Mouse (Mus musculus): ENCODE measurements around the gene Rps21. TPM values are rescaled to one million over a fixed set of nuclear protein-coding genes. Genes with fewer than 3 reads are reported as not detected.
"Not testable (repeated sequence)": the region's sequence is repeated elsewhere in the genome, so short reads cannot be mapped to it uniquely, and the experiment has no call there.

Rps21 gene
- total RNA-seq, 2 experiments from 2014 or later: 617 to 738 TPM

DNA sequence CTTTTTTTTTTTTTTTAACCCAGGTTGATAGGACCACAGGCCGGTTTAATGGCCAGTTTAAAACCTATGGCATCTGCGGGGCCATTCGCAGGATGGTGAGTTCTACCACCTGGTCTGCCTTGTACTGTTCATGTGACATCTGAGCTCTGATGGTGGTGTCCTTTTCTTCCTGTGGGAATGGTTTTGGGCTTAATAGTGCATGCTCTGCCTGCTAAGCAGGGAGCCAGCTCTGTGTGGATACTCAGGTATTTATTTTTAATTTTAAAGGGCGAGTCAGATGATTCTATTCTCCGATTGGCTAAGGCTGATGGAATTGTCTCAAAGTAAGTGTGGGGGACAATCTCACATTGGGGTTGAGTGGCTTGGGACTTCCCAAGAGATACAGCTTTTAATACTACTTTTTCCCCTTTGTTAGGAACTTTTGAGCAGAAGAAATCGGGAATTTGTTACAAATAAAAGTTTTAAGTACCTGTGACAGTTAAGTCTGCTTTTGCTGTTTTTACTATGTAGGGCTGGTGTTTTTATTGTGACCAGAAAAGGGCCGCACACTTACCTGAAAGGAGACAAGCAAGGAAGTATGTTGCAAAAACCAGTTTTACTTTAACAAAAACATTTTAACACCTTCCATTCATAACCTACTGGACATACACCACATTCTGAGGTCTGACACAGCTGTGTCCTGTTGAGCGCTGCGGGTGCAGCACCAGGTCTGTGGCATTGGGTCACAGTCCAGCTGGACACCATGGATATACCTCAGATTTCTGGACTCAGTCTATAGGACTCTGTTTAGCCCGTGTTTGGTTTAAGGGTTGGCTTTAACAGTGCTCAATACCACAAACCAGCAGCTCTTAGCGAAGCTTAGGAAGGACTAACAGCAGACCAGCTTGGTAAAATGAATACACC, 1.0 kb downstream of the Rps21 start:
- no peak for DNase-seq (ENCODE audit: extremely low spot score in 1 of 2, low spot score in 1 of 2)

DNA sequence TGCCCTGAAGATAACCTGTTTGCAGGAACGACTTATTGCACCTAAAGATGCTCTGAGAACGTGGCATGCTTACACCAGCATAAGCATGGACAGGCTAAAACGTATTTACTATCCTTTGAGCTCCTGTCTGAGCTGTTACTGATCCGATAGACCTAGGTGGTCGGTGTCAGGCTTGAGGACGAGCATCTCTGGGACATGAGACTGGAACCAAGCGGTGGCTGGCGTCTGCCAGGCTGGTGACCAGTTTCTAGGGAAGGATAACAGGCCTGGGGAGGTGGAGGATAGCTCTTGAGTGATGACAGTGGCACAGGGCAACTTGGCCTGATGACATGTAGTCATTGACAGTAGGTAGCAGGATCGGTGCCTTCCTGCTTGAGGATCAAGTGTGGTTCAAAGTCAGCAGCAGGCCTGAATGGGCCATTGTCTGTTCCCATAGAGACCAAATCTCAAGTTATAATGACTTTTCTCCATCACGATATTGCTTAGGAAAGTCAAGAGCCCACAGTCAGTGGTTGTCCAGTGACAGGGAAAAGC, 1.8 kb downstream of the Rps21 start:
- DNase-seq (ENCODE audit: extremely low spot score in 1 of 2, low spot score in 1 of 2): not testable (repeated sequence)

DNA sequence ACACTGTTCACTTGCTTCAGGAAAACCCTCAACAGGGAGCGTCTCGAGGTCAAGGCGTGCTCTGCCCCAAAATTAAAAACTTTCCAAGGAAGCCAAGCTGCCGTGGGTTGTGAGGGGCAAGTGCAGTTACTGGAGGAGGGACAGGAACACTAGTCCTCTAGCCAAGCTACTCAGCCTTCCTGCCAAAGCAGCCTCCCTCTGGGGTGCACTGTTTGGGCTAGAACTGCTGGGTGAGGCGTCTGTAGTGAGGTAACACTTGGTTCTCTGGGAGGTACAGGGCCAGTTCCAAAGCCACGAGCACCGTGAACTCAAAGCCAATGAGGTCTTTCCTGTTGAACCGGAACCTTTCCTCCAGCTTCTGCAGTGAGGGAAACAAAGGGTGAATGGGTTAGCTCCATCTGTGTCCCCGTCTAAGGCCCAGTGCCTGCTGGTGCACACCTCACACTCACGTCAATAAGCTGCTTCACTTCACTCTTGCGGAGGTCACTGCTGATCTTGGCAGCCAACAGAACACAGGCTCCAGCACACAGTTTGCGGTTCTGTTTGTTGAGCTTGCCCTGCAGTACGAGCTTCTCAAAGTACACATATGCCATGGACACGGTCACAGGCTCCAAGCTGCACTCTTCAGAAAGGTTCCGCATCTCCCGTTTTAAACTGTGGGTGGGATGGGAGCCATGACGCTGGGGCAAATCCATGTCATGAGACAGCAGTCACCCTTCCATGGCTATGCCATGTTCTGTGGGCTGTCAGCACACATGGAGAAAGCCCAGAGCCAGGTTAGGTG, 2.8 kb downstream of the Rps21 start:
- not testable (repeated sequence) for DNase-seq (ENCODE audit: extremely low spot score in 1 of 2, low spot score in 1 of 2)

DNA sequence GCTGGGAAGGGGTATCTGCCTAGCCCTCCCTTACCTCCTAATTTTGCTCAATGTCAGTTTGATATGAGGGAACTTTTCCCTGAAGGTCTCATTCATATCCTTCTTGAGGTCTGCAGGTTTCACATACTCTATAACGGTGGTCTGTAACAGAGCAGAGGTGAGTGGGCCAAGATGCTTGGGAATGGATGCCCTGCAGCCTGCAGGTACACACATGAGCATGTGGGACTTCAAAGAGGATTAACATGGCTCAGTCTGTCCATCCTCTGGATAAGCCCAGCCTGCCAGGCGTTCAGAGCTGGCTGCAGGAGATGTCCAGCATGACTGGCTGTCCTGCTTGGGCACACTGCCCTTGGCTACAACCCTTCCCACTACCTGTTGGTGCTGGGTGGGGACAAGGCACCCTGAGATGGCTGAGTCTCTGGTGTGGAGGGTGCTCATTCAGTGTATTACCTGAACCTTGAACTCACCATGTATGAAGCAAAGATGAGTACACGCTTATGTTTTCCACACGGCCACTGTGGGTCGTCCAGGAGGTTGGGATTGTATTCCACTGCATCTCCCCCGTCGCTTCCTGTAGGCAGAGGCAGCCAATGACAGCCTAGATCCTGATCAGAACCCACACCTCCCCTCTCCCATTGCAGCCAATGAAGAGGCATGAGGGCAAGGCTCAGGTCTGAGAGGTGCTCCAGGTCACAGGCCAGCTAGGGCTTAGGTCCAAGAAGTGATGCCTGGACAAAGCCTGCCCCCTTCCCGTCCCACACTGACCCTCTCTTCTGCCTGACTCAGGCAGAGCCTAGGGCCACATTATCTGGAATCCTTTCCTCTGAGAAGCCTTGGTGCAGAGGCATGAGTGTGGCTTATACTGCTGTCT, 3.7 kb downstream of the Rps21 start:
- DNase-seq (ENCODE audit: extremely low spot score in 1 of 2, low spot score in 1 of 2): no peak

DNA sequence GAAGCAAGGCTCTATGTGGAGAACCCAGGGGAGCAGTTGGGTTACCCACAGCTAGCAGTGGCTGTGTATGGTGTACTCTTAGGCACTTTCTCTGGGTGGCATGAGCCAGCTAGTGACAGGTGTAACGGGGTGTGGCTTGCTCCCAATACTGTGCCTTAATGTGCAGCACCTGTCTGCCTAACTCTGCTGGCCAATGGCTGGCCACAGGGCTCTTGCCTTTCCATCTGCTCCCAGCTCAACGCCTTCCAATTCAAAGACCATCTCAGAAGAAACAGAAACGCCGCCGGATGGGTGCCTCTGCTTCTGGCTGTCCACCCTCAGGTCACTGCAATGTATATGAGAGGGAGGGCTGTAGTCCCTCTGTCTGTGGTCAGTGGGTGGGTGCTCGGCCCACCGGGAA, 4.7 kb downstream of the Rps21 start:
- DNase-seq (ENCODE audit: extremely low spot score in 1 of 2, low spot score in 1 of 2): no peak

DNA sequence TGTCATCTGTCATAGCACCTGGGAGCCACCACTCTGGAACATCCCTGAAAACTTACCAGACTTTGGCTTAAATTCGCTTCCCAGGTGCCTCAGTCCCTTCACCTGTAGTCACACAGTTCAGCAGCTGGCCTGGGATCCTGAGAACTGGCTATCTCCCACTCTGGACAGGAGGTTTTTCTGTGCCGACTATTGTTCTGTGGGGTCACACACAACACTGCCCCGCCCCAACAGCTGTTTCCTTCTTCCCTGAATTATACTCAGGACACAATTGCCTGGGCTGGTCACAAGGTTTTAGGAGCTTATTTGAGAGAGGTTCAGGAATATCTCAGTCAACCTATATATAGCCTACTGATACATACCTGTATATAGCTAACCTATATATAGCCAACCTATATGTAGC, 5.3 kb downstream of the Rps21 start:
- DNase-seq (ENCODE audit: extremely low spot score in 1 of 2, low spot score in 1 of 2): no peak

DNA sequence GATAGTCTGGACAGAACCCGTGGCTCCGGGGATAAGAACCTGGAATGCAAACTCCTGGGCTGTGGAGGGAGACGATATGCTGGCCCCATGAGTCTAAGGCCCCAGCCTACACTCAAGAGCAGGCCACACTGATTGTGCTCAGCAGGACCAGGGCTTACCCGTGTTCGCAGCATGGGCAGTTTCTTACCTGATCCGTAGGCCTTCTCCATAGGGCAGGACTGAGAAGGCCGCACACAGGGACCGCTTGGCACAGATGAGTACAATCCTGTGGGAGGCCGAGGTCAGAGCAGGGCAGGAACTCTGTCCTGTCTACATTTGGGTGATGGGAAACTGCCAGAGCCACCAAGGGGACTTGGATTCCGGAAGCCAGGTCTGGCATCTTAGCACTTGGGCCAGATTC, 5.7 kb downstream of the Rps21 start:
- DNase-seq (ENCODE audit: extremely low spot score in 1 of 2, low spot score in 1 of 2): no peak

DNA sequence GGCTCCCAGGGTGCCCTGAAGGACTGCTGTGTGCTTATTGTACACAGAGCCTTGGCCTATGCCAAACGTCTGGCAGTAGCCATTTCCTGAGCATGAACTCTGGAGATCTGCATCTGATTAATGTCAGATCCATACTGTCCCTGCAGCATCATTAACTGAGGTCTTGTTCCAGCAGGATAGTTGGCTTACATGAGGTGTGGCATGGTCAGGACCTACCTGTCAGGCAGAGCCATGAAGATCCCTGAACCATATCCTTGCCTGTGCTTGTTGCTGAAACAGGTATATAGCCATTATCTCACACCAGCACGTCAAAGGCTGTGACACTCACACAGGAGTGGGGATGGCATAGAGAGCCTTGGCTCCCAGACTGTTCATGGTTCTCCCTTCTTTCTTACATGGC, 10.8 kb downstream of the Rps21 start:
- no peak for DNase-seq (ENCODE audit: extremely low spot score in 1 of 2, low spot score in 1 of 2)

DNA sequence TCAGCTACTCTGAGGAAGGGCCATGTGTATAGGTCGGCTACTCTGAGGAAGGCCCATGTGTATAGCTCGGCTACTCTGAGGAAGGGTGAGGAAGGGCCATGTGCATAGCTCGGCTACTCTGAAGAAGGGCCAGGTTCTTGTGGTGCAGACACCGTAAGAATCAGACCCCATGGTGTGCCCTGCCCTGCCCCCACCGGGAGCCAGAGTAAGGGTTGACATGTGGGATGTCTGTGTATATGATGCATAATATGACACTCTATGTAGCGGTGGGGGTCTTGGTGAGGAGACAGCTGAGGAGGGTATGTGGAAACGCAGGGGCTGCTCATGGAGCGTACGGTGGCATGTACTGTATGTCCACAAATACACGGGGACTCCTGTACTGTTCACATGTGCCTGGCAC, 12.2 kb downstream of the Rps21 start:
- no peak for DNase-seq (ENCODE audit: extremely low spot score in 1 of 2, low spot score in 1 of 2)

DNA sequence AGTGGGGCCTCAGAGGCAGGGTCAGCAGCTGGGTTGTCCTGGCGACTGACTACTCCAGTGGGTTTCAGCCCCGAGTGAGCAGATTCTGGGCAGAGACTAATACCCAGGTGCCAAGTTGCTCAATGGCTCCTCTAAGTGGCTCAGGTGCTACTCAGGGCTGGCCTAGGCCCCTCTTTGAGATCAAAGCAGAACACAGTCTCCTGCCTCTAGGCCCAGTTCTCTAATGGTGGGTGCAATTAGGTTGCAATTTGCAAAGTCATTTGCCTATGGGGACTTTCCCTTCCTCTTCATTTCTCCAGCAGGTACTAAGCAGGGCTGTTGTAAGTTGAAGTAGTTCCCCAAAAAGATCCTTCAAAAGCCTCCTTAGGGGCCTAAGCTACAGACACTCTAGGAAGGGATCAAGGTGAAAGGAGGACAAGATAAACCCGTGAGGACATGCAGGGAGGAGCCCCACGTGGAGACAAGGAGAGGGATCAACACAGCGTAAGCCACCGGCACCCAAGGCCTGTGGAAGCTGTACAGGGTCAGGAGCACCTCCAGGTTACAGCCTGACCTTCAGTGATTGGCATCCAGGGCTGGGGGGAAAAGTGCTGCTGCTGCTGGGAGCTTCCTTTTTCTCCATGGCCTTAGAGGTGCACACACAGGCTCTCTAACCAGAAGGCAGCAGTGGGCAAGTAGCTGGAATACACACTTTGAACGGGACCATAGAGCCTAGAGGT, 13.5 kb downstream of the Rps21 start:
- no peak for DNase-seq (ENCODE audit: extremely low spot score in 1 of 2, low spot score in 1 of 2)

DNA sequence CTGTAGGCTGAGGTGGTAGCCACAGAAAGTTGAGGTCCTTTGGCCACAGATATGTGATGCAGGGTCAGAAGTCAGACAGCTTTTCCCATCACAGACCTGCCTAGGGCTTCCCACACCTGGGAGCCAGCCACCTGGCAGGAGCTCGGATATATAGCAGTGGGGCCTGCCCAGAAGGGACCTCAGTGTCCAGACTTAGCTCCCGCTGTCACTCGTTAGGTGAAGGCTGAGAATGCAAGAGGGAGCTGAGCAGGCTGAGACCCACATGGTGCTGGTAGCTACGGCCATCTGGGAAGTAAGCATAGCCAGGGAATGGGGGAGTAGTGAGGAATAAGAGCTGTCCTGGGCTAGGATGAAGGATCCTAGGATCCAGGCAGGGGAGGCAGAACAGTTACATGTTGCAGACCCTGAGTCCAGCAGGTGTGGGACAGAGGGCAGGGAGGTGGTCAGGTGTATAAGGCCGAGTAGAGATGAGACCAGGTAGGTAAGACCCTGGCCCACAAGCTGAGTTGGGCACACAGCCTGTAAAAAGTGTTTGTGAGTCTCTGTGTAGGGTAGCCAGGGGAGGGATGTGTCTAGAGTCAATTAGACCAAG, 14.7 kb downstream of the Rps21 start:
- no peak for DNase-seq (ENCODE audit: extremely low spot score in 1 of 2, low spot score in 1 of 2)

DNA sequence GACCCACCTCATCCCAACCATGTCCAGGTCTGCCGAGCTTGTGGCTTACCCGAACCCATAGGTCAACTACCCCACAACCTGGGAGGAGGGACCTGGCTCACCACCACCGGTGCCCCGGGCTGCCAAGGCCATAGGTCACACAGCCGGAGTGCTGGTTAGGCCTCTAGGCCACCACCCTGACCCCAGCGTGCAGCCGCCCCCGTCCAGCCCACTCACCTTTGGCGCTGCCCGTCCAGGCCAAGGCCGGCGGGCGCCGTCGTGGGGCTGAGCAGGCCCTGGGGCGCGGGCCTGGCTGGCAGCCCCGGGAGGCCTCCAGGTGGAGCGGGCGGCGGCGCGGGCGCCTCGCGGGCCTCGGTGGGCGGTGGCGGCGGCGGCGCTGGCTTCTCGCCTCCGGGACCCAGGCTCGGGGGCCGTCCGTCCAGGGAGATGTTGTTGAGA, 15.7 kb downstream of the Rps21 start:
- DNase-seq (ENCODE audit: extremely low spot score in 1 of 2, low spot score in 1 of 2): peak in 1 of 2 experiments; percentile 27

DNA sequence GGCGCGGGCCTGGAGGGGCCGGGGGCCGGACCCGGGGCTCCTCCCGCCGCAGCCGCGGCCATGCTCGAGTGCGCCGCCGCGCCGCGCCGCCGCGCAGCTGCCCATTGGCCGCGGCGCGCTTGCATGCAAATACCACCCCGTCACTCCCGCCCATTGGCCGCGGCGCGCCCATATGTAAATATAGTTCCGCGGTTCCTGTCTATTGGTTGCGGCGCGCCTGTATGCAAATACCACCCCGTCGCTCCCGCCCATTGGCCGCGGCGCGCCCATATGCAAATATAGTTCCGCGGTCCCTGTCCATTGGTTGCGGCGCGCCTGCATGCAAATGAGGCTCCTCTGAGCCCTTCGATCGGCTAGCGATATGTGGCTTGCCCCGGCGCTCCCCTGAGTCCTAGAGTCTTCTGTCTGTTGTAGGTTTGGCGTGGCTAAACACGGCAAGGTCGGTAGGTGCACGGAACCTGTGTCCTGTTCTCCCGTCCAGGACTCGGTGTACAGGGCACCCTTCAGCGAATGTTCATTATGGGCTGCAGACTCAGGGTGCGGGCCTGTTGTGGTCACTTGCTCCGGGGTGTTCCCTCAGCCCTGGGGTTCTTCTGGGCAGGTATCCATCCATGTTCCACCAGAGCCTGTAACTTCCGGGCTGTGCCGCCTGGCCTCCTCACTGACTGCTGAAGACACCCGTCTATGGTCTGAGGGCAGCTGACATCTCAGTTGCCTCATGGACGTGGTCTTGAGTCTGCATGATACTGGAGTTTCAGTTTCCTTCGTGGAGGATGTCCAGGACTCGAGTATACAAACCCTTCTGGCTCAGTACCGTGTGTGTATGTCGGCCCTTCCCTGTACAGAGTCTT, 16.4 kb downstream of the Rps21 start, which contains the start of gene Cables2:
Gene Cables2 (minus strand): TSS at position 103 of the 851 bp plus-strand sequence.
- peak; percentile 72 to 77 for DNase-seq (ENCODE audit: extremely low spot score in 1 of 2, low spot score in 1 of 2)

DNA sequence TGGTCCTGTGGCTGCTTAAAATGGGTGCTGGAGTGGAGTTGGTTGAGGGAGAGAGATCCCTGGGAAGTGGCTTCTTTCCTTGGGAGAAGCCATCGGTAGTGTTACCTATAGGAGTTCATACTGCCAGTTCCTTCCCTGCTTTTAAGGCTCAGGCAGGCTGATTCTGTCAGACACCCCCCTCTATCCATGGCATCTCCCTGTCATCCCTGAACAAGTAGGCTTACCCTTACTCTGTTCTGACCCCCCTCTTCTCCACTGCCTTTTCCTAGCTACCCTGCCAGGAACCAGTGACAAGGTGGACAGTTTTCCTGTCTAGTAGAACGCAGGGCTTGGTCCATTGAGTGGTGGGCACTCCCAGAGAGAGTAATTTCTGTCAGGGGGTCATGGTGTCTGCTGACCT, 17.3 kb downstream of the Rps21 start:
- no peak for DNase-seq (ENCODE audit: extremely low spot score in 1 of 2, low spot score in 1 of 2)

DNA sequence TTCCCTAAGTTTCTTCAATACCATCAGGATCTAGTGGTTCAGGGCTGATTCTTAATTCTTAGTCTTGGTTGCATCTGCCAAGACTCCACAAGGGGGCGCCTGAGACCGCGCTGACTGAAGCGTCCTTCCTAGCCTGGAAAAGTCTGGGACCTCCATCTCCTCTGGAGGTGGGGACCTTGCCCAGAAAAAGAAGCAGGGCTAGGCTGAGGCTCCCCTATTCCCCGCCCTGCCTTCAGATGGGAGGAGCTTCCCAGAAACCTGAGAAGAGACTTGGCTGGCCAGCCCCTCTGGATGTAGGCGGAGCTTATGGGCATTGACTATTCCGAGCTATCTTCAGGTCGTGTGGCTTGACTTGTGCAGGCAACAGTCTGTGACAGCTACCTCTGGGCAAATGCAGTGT, 18.7 kb downstream of the Rps21 start:
- DNase-seq (ENCODE audit: extremely low spot score in 1 of 2, low spot score in 1 of 2): peak; percentile 75 to 90

DNA sequence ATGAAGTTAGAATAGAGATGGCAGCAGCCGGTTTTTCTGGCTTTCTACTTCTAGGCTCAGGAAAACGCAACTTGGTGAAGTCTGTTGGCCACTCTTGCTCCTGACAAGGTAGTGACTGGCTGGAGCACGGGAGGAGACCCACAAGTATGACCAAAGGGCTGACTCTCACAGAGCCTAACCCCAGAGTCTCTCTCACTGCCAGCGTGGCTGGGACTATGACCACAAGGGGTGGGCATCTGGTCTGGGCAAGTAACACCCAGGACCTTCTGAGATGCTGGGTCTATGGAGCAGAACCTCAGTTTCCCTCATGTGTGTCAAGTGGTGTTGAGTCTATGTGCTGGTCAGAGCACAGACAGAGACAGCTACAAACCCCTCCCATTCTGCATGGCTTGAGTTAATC, 19.2 kb downstream of the Rps21 start:
- no peak for DNase-seq (ENCODE audit: extremely low spot score in 1 of 2, low spot score in 1 of 2)

DNA sequence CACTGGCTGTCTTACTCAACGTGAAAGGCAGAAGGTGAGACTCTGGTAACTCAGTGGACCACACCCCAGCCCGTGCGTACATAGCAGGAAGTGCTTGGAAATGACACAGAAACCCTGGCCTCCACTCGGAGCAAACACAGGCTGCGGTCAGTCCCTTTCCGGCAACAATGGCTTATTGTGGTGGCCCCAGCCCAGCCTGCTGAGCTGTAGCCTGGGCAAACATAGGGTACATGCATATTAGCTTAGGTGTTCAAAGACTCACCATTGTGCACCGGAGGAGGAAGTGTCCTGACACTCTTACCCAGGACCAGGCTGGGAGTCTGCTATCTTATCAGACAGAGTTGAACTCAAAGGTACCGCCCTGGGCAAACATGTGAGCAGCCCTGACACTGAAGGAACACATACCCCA, 19.7 kb downstream of the Rps21 start:
- DNase-seq (ENCODE audit: extremely low spot score in 1 of 2, low spot score in 1 of 2): no peak

DNA sequence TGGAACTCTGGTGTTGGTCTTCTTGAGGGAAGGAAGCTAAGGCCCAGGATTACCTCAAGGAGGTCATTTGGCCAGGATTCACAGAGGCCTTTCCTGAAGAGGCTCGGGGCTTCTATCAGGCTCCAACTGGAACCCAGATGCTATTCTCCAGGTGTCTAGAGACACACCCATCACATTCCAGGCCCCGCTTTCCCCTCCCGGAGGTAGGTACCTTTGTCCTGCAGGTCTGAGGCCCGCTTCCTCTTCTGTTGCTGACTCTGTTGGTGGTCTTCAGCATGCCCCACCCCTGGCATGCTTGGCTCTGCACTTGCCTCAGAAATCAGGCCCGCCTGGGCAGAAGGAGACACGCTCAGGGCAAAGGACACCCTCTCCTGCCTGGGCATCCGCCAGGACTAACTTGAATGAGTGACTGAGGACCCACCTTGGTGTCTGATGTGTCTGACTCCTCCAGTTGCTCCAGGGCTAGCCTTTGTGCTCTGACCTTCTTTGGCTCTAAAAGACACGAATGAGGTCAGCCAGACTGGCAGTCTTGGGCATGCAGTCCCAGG, 20.7 kb downstream of the Rps21 start:
- DNase-seq (ENCODE audit: extremely low spot score in 1 of 2, low spot score in 1 of 2): no peak
